Mouse (Mus musculus): ENCODE results near the gene S100a9.

S100a9 gene

DNA sequence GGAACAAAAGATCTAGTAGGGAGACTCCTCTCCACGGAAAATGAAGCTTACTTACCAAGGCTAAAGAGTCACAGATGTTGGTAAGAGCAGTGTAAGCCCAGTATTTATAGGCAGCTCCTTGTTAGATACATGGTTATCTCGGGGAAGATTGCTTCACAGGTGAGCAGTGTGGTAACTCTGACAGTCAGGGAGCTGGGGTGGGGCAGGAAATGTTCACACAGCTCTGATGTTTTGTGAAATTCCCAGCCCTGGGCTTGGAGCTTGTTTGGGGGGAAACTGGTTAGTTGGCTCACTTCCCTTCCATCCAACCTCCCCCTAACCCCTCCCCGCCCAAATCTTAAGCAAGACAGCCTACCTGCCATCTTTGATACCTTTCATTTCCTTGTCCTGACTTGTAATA lies at the start of gene S100a9:
Gene S100a9 (minus strand): TSS at position 109 of the 400 bp plus-strand sequence.
- DNase-seq (ENCODE audit: low spot score in 2 of 2), result no peak

DNA sequence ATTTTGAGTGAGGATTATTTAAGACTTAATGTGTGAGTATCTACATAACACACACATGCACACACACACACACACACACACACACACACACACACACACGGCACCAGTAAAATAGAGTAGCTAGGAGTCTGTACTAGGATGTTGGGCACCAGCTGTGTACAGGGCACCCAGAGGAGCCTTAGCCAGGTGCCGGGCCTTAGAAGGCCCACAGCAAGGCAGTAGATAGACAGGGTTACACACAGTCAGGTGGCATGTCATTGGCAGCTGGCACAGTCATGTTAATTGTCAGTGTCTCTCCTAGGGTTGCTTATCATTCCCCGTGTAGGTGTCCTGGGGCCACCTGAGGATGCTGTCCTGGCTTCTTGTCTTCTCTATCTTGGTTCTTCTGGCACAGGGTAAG lies 31.1 kb upstream of the S100a9 start, which contains the start of gene Pglyrp4:
Gene Pglyrp4 (plus strand): TSS at position 301 of the 400 bp plus-strand sequence.
- DNase-seq (ENCODE audit: low spot score in 2 of 2), result no peak

DNA sequence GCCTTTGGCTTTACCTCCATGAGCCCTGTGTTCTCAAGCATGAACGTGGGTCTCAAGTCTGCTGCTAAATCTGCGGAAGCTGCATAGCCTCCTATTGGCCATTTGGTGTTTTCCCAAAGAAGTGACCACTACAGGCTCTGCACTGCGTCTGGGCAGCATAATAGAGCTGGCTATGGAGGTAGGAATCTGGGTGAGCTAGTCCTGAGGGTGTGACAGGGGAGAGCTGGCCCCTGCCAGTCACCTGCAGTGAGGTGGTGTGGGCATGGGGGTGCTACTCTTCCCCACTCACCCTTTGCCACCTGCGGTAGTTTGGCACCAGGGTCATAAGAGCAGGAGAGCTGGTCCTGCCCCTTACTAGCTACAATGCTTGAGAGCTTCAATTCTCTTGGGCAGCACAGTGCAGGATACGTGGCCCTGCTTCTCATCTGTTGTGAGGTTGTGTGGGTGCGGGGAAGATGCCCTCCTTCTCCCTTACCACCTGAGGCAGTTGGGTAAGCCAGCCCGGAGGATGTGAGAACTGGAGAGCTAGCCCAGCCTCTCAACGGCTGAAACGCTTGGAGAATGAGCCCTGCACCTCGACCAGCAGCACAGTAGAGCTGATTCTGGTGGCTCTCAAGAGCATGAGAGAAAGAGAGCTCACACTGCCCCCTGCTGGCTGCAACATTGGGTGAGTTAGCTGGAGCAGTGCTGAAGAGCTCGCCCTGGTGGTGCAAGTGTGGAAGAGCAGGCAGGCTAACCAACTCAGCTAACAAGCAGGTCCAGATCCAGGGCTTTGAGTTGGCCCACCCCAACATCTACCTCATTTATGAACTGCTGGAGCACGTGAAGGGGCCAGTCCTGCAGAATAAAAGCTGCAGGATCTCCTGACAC lies 14.3 kb upstream of the S100a9 start:
- DNase-seq (ENCODE audit: low spot score in 2 of 2), result peak; percentile 29 to 63

DNA sequence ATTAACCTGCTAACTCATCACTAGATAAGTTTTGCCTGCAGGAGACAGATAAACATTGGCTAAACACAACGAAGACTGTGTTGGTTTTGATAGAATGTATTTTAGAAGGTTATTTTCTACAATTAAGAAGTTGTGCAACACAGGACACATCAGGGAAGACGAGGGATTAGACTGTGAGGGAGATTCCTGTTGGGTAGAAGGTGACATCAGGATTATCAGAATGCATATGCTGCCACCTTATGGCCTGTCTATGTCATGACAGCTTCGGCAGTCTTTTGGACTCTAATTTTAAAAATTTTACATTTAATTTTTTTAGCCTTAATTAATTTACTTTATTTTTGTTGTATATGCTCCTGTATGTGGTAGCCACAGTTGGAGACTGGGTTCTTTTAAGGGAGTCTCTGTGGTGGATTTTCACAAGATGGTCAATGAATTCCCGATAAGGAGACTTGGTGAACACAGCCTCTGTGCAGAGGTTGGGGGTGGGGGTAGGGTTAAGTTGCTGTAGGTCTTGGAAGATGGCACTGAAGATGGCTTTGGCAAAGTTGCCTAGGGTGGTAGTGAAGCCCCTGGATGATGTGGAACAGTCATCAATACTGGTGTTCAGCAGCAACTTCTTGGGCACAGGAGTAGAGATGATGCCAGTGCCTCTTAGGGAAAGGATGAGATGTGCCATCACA lies 13.1 kb upstream of the S100a9 start:
- peak in 1 of 2 experiments; percentile 6 for DNase-seq (ENCODE audit: low spot score in 2 of 2)

DNA sequence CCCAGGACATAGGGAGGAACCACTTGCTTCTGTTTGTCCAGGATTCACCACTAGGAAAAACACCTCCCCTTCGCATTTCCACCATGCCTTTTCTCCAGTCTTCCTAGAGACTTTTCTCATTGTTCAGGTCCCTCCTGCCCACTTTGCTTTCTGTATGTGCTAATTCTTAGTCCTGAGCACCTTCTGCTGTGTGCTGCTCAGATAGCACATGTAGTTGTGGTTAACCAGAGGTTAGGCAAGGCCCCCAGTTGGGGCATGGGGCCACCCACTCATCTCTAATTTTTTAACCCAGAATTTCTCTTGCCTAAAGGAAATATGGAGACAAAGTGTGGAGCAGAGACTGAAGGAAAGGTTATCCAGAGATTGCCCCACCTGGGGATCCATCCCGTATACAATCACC lies 6.7 kb upstream of the S100a9 start:
- DNase-seq (ENCODE audit: low spot score in 2 of 2), result no peak

DNA sequence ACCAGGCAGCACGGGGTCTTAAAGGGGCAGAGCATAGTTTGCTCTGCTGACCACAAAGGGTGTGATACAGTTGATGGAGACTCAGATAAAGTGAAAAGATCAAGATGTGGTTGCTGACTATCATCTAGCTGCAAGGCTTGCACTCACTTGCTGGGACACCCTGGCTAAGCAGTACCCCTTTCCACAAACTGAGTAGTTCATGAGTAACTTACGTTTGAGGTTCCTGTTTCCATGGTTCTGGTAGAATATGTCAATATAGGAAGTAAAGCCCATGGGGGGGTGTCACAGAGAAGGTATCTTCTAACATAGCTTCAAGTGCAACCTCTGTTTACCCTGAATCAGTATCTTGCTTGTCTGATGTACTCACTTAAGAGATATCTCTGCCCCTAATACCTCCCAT lies 2.0 kb downstream of the S100a9 start:
- no peak for DNase-seq (ENCODE audit: low spot score in 2 of 2)

DNA sequence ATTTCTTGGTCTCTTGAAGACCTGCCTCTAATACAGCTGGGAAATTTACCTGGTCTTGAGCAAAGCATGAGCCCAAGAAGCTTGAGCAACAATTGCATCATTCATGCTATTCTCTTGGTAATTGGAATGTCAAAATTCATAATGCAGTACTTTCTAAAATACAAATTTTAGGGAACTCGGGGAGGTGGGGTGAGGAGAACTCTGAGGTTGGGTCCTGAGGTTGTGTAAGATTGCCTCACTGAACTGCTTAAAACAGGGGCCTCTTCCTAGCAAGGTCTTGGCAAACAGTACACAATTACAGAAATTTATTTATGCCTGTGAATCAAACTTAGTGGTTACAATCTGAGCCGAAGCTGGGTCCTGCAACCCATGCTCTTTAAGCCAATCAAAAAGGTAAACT lies 8.7 kb downstream of the S100a9 start:
- DNase-seq (ENCODE audit: low spot score in 2 of 2), result no peak

DNA sequence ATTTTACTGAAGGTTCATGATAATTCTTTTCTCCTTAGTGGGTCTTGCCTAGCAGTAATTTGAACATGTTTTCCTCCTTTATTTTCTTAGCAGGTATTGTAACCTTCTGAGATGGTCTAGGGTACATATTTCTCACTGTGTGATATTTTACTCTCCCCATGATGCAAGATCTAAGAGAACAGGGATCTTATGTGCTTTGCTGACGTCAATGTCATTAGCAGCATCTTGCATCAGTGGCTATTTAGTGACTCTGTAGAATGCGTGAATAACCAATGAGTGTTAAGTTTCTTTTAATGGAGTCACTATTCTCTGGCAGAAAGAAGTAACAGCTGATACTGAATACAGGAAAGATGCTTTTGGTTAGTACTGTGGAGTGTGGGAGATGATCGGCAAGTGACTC lies 11.6 kb downstream of the S100a9 start:
- DNase-seq (ENCODE audit: low spot score in 2 of 2), result no peak

DNA sequence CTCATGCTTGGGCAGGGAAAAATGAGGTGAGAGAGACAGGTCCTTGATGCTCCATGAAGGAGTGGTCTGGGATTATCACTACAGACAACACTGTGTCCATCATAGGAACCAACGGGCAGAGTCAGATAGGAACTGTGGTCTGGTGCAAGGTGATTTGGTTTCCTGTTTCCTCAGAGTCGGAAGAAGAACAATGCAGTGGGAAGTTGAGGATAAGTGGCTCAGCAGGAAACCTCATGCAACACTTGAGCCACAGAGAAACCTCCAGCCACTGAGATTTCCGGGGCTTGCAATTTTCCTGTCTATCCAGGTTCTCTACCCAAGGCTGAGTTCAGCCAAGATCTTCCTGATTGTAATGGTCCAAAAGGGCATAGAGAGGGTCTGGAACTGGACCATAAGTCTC lies 16.9 kb downstream of the S100a9 start:
- DNase-seq (ENCODE audit: low spot score in 2 of 2), result no peak

DNA sequence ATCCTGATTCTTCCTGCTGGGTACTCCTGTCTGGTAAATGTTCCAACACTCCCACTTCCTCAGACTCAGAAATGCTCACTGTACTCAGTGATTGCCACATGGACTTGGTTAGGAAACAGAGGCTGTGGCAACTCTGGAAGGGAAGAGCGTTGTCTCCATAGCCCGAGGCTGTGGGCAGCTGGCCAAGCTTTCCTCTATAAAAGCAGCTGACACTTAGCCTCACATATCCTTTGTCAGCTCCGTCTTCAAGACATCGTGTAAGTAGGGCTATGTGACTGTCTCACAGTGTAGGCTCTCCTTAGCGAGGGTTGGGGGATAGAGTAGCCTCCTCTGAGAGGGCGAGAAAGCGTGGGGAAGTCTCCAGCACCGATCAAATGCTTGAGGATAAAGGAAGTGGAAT lies 26.7 kb downstream of the S100a9 start, which contains the start of gene S100a8:
Gene S100a8 (plus strand): TSS at position 133 of the 400 bp plus-strand sequence.
- DNase-seq (ENCODE audit: low spot score in 2 of 2), result no peak

DNA sequence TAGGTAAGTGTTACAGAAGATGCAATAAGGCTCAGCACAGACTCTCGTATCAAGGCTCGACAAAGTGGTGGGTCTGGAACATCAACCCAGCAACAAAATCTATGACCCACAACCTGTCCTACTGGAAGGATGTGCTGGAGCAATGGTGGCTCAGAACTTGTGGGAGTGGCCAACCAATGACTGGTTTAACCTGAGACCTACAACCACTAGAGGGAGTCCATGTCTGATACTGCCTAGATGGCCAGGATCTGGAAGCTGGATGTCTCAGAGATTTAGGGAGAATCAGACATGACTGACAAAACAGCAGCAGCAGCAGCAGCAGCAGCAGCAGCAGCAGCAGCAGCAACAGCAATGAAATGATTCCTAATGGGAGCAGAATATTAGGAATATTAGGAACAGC lies 31.3 kb downstream of the S100a9 start:
- DNase-seq (ENCODE audit: low spot score in 2 of 2), result no peak

DNA sequence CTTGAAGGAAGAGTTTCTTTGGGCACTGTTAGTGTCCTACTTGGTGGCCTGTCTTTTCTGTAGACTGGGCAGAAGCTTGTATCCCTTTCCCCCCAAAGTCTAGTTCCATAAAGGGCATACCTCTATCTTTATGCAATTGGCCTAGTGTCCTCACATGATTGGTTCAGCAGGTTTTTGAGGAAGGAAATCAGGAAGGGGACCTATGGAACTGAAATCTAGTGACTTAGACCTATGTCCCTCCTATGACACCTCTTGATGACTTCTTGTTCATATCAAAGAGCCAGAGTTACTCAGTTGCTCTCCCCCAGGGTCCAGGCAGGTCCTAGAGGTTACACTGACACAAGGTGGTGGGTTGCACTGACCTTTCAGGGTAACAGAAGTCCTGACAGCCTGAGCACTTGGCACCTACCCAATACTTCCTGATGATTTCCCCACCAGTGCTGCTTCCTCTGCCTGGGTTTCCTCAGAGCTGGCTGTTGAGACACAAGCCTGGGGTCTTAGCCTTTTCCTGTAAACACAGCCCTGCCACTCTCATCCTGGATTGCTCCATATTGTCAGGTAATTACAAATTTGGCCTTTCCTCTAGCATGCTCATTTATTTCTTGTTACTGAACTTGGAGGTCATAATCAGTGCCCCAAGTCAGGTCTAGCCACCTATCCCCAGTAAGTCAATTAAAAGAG lies 36.0 kb downstream of the S100a9 start:
- no peak for DNase-seq (ENCODE audit: low spot score in 2 of 2)

DNA sequence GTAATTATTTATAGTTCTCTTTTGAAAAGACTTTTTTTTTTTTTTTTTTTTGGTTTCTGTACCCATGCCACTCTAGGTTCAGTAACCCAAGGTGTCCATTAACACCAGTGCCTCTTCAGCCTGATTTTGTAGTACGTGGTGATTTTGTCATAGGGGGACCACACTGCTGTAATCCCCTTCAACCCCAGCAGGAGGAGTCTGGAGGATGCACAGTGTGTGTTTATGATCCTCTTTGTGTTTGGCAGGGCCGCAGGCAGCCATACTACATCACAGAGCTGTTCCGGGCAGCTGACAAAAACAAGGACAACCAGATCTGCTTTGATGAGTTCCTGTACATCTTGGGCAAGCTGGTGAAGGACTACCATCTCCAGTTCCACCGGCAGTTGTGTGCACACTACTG lies 38.1 kb downstream of the S100a9 start:
- DNase-seq (ENCODE audit: low spot score in 2 of 2), result no peak

DNA sequence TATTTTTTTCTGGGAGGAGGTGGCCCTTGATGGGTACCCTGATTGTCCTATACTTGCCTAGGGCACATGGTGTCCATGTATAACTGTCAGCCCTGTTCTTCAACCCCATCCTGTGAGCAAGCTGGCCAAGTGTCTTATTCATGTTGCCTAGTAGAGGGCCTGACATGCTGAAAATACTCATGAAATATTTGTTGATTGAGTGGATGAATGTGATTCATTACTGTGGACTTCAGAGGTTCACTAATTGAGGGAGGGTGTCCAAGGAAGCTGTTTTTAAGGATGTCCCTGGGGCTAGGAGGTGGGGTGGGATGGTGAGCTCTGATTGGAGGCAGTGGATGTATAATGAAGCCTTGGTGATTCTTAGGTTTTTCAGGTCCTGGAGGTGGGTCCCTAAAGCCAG lies 41.8 kb downstream of the S100a9 start, which contains the start of gene S100a7a:
Gene S100a7a (plus strand): TSS at position 301 of the 400 bp plus-strand sequence.
- DNase-seq (ENCODE audit: low spot score in 2 of 2), result no peak

DNA sequence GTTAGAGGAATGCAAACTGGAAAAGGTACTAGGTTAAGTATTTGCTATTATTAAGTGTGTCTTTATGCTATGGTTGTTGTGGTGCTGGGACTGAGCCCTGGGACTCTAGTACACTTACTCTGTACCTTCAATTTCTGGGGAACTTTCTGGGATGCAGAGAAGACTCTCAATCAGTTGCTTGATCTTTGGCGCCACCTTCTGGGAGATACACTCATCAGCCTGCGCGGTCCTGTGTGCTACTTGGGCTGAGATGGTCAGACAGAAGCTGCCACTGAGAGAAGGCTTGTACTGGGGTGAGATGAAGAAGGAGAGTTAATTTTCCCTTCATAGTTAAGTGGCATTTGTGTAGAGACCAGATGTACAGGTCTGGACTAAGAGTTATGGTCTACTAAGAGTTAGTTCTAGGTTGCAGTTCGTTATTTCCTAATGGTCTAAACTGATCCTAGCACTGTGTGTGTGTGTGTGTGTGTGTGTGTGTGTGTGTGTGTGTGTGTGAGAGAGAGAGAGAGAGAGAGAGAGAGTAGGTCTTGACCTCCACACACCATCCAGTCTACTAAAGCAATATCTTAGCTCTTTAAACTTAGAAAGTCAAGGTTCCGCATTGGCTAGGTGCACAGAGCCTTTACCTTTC lies 42.5 kb downstream of the S100a9 start:
- DNase-seq (ENCODE audit: low spot score in 2 of 2), result peak; percentile 20 to 38

DNA sequence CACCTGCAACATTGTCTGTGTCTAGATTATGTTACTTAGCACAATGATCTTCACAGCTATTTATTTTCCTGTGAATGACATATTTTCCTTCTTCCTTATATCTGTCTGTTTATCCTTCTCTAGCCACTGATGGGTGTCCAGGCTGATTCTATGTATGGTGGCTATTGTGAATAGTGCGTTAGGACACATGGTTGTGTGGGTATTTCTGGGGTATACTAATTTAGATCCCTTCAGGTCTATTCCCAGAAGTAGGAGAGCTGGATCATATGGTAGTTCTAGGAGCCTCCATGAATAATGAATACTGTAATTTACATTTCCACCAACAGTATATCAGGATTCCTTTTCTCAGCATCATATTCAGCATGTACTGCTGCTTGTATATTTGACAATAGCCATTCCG lies 45.7 kb downstream of the S100a9 start:
- DNase-seq (ENCODE audit: low spot score in 2 of 2), result no peak

DNA sequence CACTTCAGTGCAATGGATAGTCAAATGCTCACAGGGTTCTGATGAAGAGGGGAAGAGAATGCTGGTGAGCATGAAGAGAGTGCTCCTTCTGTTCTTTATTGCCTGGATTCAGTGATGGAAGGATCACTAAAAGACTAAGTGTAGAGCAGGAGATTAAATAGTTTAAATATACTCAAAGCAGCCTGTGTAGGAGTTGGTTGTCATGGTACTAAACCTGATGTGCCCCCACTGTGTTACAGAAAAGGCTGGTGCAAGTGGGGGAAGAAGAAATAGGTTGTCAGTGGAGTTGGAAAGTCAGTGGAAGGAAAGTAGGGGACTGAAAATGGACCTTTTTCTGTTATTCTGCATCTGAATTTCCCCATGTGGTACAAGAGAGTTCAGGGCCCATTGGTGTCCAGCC lies 46.5 kb downstream of the S100a9 start:
- DNase-seq (ENCODE audit: low spot score in 2 of 2), result no peak

DNA sequence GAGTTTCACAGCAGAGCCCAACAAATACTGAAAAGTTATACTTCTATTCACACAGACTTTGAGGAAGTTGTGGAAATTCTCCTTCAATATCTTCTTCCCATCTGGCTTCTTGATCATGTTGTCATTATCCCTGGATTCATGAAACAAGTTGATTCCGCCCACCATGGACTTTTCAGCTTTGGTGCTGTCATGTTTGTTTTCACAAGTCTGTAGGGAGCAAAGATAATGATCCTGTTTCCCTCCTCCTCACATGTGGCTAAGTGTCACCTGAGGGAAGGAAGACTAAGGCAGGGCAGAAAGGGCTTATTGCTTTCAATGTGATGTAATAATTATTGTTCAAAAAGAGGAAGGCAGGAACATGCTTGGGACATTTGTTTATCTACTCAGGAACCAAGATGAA lies 48.2 kb downstream of the S100a9 start:
- no peak for DNase-seq (ENCODE audit: low spot score in 2 of 2)

DNA sequence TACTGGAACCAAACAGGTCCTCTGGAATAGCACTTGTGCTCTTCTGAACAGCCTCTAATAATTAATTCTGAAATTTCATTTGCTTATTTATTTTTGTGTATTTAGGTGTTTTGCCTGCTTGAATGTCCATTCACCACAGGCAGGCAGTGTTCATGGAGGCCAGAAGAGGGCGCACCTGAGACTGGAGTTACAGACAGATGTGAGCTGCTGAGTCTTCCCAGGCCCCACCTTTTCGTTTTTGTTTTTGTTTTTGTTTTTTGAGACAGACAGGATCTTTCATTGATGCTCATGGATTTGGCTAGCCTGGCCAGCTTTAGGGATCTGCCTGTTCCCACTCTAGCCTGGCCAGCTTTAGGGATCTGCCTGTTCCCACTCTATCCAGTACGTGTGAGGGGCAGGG lies 51.3 kb downstream of the S100a9 start:
- DNase-seq (ENCODE audit: low spot score in 2 of 2), result peak in 1 of 2 experiments; percentile 23

All from heart, adult 9 months (tissue).